Mouse (Mus musculus) naive thymus-derived CD4-positive, alpha-beta T cell, adult 5 months (primary cell): ENCODE data around the gene Gtse1. TPM values are rescaled to one million over a fixed set of nuclear protein-coding genes. Genes with fewer than 3 reads are reported as not detected.

ENCODE experiments used
- polyA plus RNA-seq: library from polyadenylated mRNA; unstranded; fragments of 100-300 nt; shearing (Covaris generic); gene quantifications from one replicate; pipeline ENCODE4 v1.2.1, GENCODE M21; 2017

Gene Gtse1
- 0.77 TPM for polyA plus RNA-seq

GRCm38 (mm10) chr15:85859490-85860031 is at the start of gene Gtse1:
Gtse1 (plus strand) TSS chr15:85859745.

GRCm38 (mm10) chr15:85811535-85812277 is 47.8 kb upstream of the Gtse1 start, which contains the start of gene Cdpf1:
Cdpf1 (minus strand) TSS chr15:85811697.

GRCm38 (mm10) chr15:85821203-85822010 is 38.1 kb upstream of the Gtse1 start, which contains the start of gene Pkdrej:
Pkdrej (minus strand) TSS chr15:85821734.

GRCm38 (mm10) chr15:85831954-85832590 is 27.5 kb upstream of the Gtse1 start, which contains the start of gene Ttc38:
Ttc38 (plus strand) TSS chr15:85832306.

GRCm38 (mm10) chr15:85878848-85879497 is 19.4 kb downstream of the Gtse1 start, which contains the start of gene Trmu:
Trmu (plus strand) TSS chr15:85879312.

Other genes starting within 250 kb of the Gtse1 start
- not detected for gene Ppara, start 124.8 kb upstream of the Gtse1 start, polyA plus RNA-seq
- gene Cdpf1, start 48.0 kb upstream of the Gtse1 start, polyA plus RNA-seq = 28.5 TPM
- gene Pkdrej, start 38.0 kb upstream of the Gtse1 start, polyA plus RNA-seq = not detected
- gene Ttc38, start 27.4 kb upstream of the Gtse1 start, polyA plus RNA-seq = 15.7 TPM
- 36.0 TPM for gene Trmu, start 19.6 kb downstream of the Gtse1 start, polyA plus RNA-seq
- gene Celsr1, start 174.0 kb downstream of the Gtse1 start, polyA plus RNA-seq = 6.5 TPM
- gene Gramd4, start 197.9 kb downstream of the Gtse1 start, polyA plus RNA-seq = 169 TPM